Mouse (Mus musculus) lung, adult 2 months (tissue): ENCODE measurements around the gene Vrk1.

Experiments
- CTCF ChIP-seq: fragments of 200-500 bp; IDR thresholded peaks from 2 replicates; pipeline ENCODE4 v1.5.1; 2011; ENCODE audit warnings: mild to moderate bottlenecking, low read length, control low read depth; ENCODE audit not compliant: insufficient read depth
- POLR2A ChIP-seq: fragments of 200-500 bp; IDR thresholded peaks from 2 replicates; pipeline ENCODE4 v1.6.1; 2011; ENCODE audit warnings: low read depth, mild to moderate bottlenecking, control low read depth, low read length, borderline replicate concordance; ENCODE audit errors: extremely low read depth

DNA sequence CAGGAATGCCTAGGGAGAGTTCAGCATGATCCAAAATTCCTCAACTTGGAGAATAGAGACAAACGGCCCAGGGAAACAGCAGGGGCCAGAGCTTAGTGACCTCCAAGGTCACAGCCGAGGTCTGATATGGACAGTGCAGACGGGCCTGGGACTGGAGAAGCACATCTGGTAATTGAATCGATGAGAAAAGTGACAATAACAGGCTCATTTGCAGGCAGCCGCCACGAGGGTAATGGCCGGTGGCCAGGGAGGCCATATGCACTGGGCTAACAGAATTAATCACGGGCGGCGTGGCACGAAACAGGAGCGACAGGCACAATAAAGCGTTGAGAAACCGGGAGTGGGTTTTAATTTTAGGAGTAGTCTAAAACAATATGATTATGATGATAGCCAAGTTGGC is 113.2 kb downstream of the Vrk1 start:
- no peak for TF ChIP-seq POLR2A
- no peak for TF ChIP-seq CTCF
